In genomic region chr10:112450910-112451309, GRCm38 (mm10) we compare ENCODE assay signal across 31 mouse cellular contexts.
DNase-seq lines count a peak whose midpoint lies in the region; ATAC-seq and TF ChIP-seq lines count a peak whose summit lies in the region.
"Had no signal": no experiment of that assay in that cellular context is flagged by ENCODE, and none has a peak within 500 bp of the region (broad histone marks: within the 10 kb centered on the region; RNA-seq: fewer than 3 reads in every experiment).

No protein-coding gene starts in this region.

- H3K9me3 ChIP-seq in ES-Bruce4 (replicated peaks; ENCODE audit: control insufficient read depth, insufficient read depth, low read length, poor library complexity, severe bottlenecking): no peaks in the 10 kb centered on the region
- H3K9me3 ChIP-seq: forebrain, embryonic 10.5 days; forebrain, embryonic 15.5 days; hindbrain, embryonic 12.5 days; intestine, embryonic 15.5 days; limb, embryonic 10.5 days; limb, embryonic 15.5 days; midbrain, embryonic 10.5 days had no signal

- no peaks in the 10 kb centered on the region for H3K27me3 ChIP-seq in testis, adult 2 months (ENCODE audit: control insufficient read depth, insufficient read depth, low read length)
- H3K27me3 ChIP-seq in ES-Bruce4 (ENCODE audit: control insufficient read depth, insufficient read depth, low read length, poor library complexity, severe bottlenecking): no peaks in the 10 kb centered on the region
- H3K27me3 ChIP-seq: embryonic facial prominence, embryonic 13.5 days; forebrain, embryonic 15.5 days; hindbrain, embryonic 12.5 days; intestine, embryonic 15.5 days; limb, embryonic 15.5 days had no signal

- peak; percentile 39; the same call in 1 of the 2 replicates for ATAC-seq in megakaryocyte progenitor cell, adult 5-6 weeks (replicated peaks; ENCODE audit: poor library complexity)
- ATAC-seq: forebrain, embryonic 15.5 days; hindbrain, postnatal 0 days; intestine, embryonic 15.5 days had no signal

- H3K36me3 ChIP-seq in testis, adult 2 months (ENCODE audit: control insufficient read depth, insufficient read depth, low read length): no peaks in the 10 kb centered on the region
- H3K36me3 ChIP-seq in ES-Bruce4 (ENCODE audit: control insufficient read depth, insufficient read depth, low read length, poor library complexity, severe bottlenecking): no peaks in the 10 kb centered on the region
- H3K36me3 ChIP-seq: embryonic facial prominence, embryonic 13.5 days; forebrain, embryonic 10.5 days; forebrain, embryonic 15.5 days; hindbrain, embryonic 12.5 days; intestine, embryonic 15.5 days; limb, embryonic 10.5 days; limb, embryonic 15.5 days; midbrain, embryonic 10.5 days had no signal

- H3K4me1 ChIP-seq in testis, adult 2 months (ENCODE audit: control insufficient read depth, insufficient read depth, low read length): peaks cover 5% of the 10 kb centered on the region
- H3K4me1 ChIP-seq in ES-Bruce4 (ENCODE audit: control insufficient read depth, insufficient read depth, low read length): no peaks in the 10 kb centered on the region
- H3K4me1 ChIP-seq: embryonic facial prominence, embryonic 13.5 days; forebrain, embryonic 10.5 days; forebrain, embryonic 15.5 days; hindbrain, embryonic 12.5 days; intestine, embryonic 15.5 days; limb, embryonic 10.5 days; limb, embryonic 15.5 days; midbrain, embryonic 10.5 days had no signal

- TF ChIP-seq POLR2A in testis, adult 2 months (IDR thresholded peaks at IDR 0.05; ENCODE audit: control insufficient read depth, low read depth, low read length): no peak
- TF ChIP-seq POLR2A in ES-Bruce4 (IDR thresholded peaks at IDR 0.05; ENCODE audit: insufficient read depth, low read length): no peak

- no peak overlapping the region for H3K27ac ChIP-seq in testis, adult 2 months (ENCODE audit: control insufficient read depth, insufficient read depth, low read depth, low read length)
- no peak overlapping the region for H3K27ac ChIP-seq in ES-Bruce4 (ENCODE audit: insufficient read depth, low read length)
- H3K27ac ChIP-seq: embryonic facial prominence, embryonic 13.5 days; forebrain, embryonic 10.5 days; forebrain, embryonic 15.5 days; gastrocnemius, adult 2 months; hindbrain, embryonic 12.5 days; hindbrain, postnatal 0 days; intestine, embryonic 15.5 days; limb, embryonic 10.5 days; limb, embryonic 15.5 days; macrophage; midbrain, embryonic 10.5 days had no signal

- H3K4me3 ChIP-seq in testis, adult 2 months (ENCODE audit: control insufficient read depth, low read depth, low read length): no peak overlapping the region
- no peak overlapping the region for H3K4me3 ChIP-seq in ES-Bruce4 (ENCODE audit: low read depth, low read length)
- H3K4me3 ChIP-seq: embryonic facial prominence, embryonic 13.5 days; forebrain, embryonic 10.5 days; forebrain, embryonic 15.5 days; gastrocnemius, adult 2 months; hindbrain, embryonic 12.5 days; intestine, embryonic 15.5 days; limb, embryonic 10.5 days; limb, embryonic 15.5 days; midbrain, embryonic 10.5 days had no signal

- H3K9ac ChIP-seq in ES-Bruce4 (ENCODE audit: low read depth, poor library complexity, severe bottlenecking): no peak overlapping the region
- H3K9ac ChIP-seq: embryonic facial prominence, embryonic 13.5 days; forebrain, embryonic 15.5 days; hindbrain, embryonic 12.5 days; intestine, embryonic 15.5 days; limb, embryonic 15.5 days had no signal

- TF ChIP-seq CTCF in testis, adult 2 months (IDR thresholded peaks at IDR 0.05; ENCODE audit: control insufficient read depth, insufficient read depth, insufficient replicate concordance, low read depth, low read length): peak; percentile 17; the same call in 1 of the 2 replicates
- TF ChIP-seq CTCF in ES-Bruce4 (IDR thresholded peaks at IDR 0.05; ENCODE audit: low read depth, low read length): peak; percentile 61

- DNase-seq in testis, postnatal 14 days (ENCODE audit: low spot score): no peak
- peak; percentile 11 for DNase-seq in NIH3T3 (ENCODE audit: low read depth)
- no peak for DNase-seq in cerebellum, postnatal 25 days
- no peak for DNase-seq in urinary bladder, adult 2 months (ENCODE audit: low spot score)
- DNase-seq: adrenal gland, postnatal 10 days; cerebellum, adult 11-12 months; cerebellum, adult 9-11 months; gastrocnemius, adult 2 months; gastrocnemius, postnatal 36 days; heart, adult 18-20 months; heart, postnatal 36 days; kidney, adult 2 months; kidney, postnatal 36 days; layer of hippocampus, postnatal 36 days; lung, postnatal 10 days; retina, postnatal 1 day; right cerebral cortex, postnatal 14 days; thymus, postnatal 25 days had no signal

- no peak for TF ChIP-seq EP300 in ES-Bruce4 (IDR thresholded peaks at IDR 0.05; ENCODE audit: insufficient read depth, low read depth, low read length)
